Mouse (Mus musculus) liver, embryonic 14.5 days (tissue): ENCODE measurements around the gene Gm16451.
"Not testable (repeated sequence)": the region's sequence is repeated elsewhere in the genome, so short reads cannot be mapped to it uniquely, and the experiment has no call there.

ENCODE experiments used
- CTCF ChIP-seq: IDR thresholded peaks from 2 replicates; pipeline ENCODE4 v1.5.1; 2016; ENCODE audit warnings: antibody characterized with exemption, low read depth, control low read depth
- EP300 ChIP-seq: IDR thresholded peaks from 2 replicates; pipeline ENCODE4 v1.6.1; 2016; ENCODE audit warnings: antibody characterized with exemption, low read depth

DNA sequence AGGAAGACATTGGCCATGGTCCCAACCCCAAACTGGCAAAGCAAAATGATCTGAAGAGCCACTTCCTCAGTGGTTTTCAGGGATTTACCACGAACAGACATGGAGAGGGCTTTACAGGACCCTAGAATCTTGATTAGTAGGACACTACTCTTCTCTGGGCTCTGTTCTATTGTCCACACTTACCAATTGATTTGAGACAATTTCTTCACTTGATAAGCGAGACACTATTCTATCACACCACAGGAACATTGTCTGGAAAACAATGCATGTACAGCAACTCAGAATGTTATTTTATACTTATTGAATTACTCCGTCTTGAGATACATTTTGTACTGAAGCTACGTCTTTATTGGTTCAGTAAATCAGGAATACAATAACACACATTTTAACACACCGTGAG lies 16.6 kb upstream of the Gm16451 start, which contains the start of gene Gm10666:
- TF ChIP-seq EP300, CTCF: not testable (repeated sequence)
